Mouse (Mus musculus): ENCODE results near the gene Tsr2.

The Tsr2 gene

DNA sequence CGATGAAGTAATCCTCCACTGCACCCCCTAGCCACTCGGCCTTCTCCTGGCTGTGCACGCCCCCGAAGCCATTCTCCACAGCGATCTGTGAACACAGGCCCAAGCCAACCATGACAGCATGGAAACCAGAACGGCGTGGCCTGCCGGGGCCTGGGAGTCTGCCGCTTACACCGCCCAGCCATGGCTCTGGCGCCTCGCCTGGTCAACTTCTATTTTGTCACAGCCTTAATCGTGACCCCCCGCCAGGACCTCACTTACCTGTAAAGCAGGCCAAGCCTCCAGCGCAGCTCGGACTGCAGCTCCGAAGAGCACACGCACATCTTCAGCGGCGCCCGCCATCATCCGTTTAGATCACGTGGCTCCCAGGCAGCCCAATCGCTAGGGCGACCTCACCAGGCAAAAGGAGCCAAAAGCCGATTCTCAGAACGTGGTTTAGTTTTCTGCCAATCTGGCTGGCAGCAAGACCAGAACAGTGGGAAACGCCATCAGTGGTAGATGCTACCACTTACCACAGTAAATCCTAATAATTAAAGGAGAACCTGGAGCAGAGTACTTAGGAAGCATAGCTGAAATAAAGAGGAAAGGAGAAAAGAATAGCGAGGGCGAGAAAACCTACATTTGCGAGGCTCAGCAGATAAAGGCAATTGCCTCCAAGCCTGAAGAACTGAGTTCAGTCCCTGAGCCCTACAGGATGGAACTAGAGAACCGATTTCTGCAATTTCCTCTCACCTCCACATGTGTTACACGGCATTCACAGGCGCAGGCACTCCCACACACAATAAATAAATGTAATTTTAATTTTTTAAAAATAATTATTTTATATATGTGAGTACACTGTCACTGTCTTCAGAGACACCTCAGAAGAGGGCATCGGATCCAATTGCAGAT lies at the start of gene Tsr2:
Gene Tsr2 (minus strand): TSS at position 373 of the 888 bp plus-strand sequence.
- peak; percentile 84 to 88 for DNase-seq

GRCm38 (mm10) chrX:151132785-151133184 lies 36.4 kb upstream of the Tsr2 start:
- DNase-seq, result peak; percentile 15 to 41

DNA sequence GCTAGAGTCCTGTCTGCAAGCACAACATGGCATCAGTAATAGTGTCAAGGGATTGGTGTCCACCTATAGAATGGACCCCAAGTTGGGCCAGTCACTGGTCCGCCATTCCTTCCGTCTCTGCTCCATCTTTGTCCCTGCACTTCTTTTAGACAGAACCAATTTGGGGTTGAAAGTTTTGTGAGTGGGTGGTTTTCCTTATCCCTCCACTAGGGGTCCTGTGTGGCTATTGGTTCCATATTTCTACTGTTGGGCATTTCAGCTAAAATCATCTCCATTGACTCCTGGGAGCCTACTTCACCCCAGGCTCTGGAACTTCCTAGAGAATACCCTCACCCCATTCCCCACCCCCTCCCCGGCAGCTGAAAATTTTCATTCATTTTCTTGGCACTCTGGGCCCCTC lies 34.1 kb upstream of the Tsr2 start:
- DNase-seq, result no peak

DNA sequence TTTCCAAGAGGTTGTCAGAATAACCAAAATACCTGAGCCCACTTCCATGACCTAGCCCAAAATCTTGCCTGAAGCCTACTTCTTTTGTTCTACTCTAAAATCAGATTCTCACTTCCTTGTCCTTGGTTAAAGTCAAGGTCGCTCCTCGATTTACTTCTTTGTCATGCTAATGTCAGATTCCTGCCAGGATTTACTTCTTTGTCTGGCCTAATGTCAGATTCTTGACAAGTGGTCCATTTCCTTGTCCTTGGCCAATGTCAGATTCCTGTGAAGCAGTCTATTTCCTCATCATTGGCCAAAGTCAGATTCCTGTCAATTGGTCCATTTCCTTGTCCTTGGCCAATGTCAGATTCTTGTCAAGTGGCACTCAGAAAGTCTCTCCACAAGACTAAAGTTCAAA lies 27.6 kb upstream of the Tsr2 start:
- DNase-seq, result no peak

DNA sequence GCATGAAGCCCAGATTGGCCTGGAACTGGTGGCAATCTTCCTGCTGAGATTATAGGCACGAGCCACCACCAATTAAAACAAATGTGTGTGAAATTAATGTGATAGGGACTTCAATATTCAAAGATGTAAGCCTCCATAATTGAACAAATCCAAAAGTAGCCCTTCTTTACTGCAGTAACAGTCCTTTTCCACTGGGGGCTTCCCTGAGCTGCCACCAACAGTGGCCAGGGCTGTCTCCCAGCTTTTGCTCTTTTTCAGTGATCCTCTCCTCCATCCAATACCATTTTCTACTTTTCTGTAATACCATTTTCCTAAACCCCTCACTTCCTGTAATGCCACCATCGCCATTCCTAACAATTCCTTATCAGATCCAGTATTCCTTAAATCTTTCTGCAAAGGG lies 21.1 kb upstream of the Tsr2 start:
- peak; percentile 37 to 46 for DNase-seq

GRCm38 (mm10) chrX:151116795-151117194 lies 20.5 kb upstream of the Tsr2 start:
- DNase-seq, result peak; percentile 53 to 56

DNA sequence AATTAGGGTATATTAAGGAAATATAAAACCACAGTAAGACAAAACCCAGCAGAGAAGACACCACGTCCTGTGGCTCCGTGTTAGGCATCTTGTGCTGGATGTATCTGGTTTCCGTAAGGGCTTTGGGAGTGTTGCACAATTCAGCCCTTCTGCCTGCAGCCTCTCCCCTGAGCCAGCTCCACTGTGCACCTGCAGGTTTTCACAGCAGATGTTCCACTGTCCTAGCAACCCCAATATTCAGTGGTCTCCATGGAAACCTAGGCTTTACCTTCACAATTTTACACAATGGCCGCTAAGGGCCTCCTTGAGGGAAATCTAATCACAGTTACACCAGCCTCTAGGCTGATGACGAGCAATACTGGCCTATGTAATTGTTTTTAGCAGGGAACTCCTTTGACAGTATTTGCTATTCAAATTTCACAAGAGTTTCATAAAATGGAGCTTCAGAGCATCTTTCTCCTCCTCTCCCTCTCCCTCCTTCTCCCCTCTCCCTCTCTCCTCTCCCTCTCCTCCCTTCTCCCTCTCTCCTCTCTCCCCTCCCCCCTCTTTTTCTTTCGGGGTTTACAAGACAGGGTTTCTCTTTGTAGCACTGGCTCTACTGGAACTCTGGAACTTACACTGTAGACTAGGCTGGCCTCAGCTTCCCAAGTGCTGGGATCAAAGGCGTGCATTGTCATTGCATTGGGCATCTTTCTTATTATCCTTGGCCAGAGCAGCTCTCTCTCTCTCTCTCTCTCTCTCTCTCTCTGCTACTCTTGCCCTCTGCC lies 11.1 kb upstream of the Tsr2 start:
- DNase-seq, result no peak

GRCm38 (mm10) chrX:151087418-151087817 lies 8.9 kb downstream of the Tsr2 start:
- no peak for DNase-seq

DNA sequence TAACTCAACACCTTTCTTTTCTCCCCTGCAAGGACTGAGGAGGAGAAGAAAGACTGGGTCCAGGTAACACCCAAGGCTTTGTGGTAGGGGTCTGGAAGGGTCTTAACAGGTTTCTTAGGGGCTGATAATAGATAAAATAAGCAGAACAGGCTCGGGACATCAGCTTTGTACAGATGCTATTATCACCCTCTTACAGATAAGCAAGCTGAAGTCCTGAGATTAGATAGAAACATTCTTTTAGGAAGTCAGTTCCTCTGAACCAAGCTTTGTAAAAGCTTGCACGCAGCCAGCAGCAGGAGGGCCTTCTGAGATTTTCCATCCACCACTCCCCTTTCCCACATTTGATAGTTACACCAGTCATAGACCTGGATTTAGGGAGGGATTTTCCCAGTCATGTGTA lies 10.7 kb downstream of the Tsr2 start:
- no peak for DNase-seq

DNA sequence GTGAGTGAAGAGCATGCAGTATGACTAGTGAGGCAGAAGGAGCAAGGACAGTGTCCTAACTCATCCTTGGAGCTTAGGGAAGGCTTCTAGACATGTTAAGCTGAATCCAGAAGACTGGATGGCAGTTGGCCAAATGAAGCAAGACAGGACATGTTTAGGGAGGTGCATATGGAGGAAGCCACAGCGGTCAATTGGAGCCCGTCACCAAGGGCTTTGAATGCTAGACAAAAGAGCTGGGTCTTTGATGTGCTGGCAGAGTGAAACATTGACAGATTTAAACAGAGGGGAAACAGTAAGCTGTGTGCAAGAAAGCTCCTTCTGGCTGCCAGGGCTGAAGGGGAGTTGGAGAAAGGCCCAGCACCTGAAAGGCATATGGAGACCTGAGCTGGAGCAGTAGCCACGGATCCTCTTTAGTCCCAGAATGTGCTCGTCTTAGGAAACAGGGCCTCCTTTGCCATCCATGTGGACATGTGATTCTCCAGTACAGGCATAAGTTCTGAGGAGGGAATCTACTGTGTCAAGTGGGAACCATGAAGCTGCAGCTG lies 19.3 kb downstream of the Tsr2 start:
- peak; percentile 56 to 67 for DNase-seq

DNA sequence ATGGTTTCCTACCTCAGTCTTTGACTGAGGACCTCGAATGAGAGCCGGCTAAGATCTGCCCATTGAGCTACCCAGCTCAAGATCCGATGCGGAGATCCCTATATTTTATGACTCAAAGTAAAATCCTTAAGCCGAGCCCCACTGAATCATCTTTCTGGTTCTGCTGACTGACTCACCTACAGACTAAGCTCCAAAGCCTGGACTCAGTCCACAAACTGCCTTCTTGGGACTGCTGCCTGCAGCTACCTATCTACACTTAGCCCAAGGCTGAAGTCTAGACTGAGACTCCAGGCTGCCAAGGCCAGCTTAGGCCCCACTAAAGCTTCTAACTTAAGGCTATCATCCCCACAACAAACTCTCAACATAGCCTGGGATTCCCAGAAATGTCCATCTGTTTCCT lies 20.3 kb downstream of the Tsr2 start:
- DNase-seq, result no peak

- no peak for DNase-seq
Measured at GRCm38 (mm10) chrX:151067876-151068275, 28.5 kb downstream of the Tsr2 start.

DNA sequence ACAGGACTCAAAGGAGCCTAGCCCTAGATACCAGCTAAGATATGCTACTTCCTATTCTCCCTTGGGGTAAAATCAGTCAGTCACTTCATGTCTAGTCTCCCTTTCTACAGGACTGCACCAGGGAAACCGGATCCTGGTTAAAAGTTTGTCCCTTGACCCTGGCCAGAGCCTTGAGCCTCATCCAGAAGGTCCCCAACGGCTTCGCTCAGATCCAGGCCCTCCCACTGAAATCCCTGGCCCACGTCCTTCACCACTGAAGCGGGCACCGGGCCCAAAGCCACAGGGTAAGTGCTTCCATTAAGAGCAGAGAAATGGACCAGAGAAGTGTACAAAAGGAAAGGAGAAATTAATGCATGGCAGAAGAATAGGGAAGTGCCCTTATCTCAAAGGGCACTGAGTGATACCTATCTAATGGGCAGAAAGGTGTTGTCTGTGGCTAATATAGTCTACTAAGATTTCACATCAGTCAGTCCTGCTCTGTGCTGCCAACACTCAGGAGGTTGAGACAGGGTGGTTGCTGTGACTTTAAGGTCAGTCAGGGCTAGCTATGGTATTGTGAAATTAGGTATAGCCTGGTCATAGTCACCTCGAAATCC lies 30.2 kb downstream of the Tsr2 start:
- DNase-seq, result peak; percentile 33 to 52

GRCm38 (mm10) chrX:151061615-151062299 lies 34.6 kb downstream of the Tsr2 start:
- DNase-seq, result no peak

- DNase-seq, result peak; percentile 28 to 43
Measured at GRCm38 (mm10) chrX:151059346-151059745, 37.0 kb downstream of the Tsr2 start.

DNA sequence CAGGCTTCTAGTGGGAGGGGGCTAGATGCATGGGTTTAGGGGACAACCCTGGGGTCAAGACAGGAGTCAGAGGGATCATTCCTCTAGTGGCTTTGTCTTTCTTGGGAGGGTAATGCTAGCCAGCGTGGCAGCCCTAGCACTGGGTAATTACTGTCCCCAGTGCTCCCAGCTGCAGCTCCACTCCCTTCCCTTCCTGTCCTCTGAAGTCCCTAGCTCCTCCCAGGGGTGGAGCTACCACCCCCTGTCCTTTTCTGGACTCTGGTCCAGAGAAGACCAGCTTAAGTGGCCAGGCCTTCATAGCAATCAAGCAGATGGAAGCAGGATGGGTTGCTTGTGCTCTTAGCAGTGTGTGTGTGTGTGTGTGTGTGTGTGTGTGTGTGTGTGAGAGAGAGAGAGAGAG lies 40.8 kb downstream of the Tsr2 start:
- peak; percentile 15 to 25 for DNase-seq

DNA sequence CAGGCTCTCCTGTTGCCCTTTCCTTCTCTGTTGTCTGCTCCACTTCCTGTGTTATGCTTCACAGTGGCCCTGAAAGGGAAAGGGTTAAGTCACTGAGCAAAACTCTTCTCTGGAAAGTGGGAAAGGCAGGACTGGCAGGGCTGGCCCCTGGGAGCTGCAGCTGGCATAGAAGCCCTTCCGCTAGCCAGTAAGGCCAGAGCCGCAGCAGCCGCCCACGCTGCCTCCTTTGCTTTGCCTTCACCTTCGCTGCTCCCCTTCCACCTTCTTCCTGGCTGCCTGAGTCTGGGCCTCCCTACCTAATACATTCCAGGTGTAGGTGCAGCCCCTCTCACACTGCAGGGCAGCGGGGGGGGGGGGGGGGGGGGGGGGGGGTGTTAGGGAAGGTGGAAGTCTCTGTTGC lies 41.9 kb downstream of the Tsr2 start:
- DNase-seq, result no peak

DNA sequence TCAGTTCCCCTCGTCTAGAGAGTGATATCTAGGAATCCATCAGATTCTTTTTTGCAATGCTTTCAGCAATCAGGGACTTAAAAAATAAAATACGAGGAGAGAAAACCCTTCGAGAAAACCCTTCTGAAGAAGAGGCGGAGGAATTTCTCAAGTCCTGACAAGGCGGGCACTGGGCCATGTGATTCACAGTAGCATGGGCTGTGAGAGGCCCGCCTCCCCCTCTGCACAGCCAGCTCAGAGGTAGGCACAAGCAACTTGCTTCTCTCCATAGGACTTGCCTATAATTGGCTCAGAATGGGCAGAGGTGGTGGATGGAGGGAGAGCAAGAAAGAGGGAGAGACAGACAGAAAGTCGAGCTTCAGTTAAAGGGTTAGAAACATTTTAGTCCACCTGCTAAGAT lies 46.0 kb downstream of the Tsr2 start:
- DNase-seq, result peak; percentile 36 to 48

GRCm38 (mm10) chrX:151049661-151050215 lies 46.6 kb downstream of the Tsr2 start:
- DNase-seq, result no peak

DNA sequence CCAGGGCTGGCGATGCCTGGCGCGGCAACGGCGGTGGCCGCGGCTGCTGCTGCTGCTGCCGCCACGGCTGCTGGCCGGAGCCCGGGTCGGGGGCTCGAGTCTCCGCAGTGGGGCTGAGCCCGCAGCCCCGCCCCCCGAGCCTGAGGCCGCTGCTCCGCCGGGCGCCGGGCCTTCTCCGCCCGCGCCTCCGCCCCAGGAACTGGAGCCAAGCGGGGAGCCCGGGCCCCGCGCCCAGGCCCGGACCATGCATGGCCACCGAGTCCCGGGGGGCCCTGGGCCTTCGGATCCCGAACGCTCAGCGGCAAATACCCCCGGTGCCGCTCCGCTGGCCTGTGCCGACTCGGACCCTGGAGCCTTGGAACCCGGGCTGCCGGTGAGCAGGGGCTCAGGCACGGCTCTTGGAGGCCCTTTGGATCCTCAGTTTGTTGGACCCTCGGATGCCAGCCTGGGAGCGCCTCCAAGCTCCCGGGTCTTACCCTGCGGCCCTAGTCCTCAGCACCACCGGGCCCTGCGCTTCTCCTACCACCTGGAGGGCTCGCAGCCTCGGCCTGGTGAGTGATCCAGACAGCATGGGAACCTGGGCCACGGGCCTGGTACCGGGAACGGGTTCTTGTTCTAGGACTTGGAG lies 48.8 kb downstream of the Tsr2 start:
- peak; percentile 56 to 63 for DNase-seq

GRCm38 (mm10) chrX:151046777-151047430 lies 49.4 kb downstream of the Tsr2 start:
- peak; percentile 93 to 95 for DNase-seq

All from cerebellum, postnatal 10 days (tissue).